Mouse (Mus musculus) liver, embryonic 14.5 days (tissue): ENCODE results near the gene Tmem11.

Source experiments
- CTCF ChIP-seq: IDR thresholded peaks from 2 replicates; pipeline ENCODE4 v1.5.1; 2016; ENCODE audit warnings: antibody characterized with exemption, low read depth, control low read depth
- EP300 ChIP-seq: IDR thresholded peaks from 2 replicates; pipeline ENCODE4 v1.6.1; 2016; ENCODE audit warnings: antibody characterized with exemption, low read depth

DNA sequence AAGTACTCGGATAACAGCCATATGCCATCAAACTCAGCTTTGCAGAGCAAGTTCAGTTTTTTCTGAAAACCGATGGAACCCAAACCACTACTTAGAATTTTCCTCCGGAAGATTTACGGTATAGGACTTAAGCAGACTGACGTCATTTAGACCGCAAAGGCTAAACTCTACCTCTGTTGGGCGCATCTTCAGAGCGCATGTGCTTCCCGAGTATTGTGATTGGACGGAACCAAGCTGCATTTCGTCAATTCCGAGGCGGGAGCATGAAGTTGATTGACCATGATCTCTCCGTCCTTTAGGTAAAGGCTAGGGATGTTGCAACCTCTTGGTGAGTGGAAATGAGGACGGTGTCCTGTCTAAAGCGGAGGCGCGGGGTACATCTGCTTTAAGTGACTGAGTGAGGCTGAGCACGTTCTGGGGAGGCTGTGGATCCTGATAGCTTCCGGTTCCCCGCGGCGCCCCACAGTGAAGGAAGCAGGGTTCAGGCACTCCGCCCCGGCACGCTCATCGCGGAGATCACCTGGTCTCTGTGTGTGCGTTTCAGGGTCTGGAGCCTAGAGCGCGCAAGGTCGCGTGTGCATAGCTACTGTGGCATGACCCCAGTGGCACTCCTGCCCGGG, 48.5 kb downstream of the Tmem11 start, which contains the start of gene Dhrs7b:
- TF ChIP-seq CTCF (no peak), EP300 (no peak)
